Mouse (Mus musculus): Measurements from ENCODE around the gene Tmem18. TPM values are rescaled to one million over a fixed set of nuclear protein-coding genes. Genes with fewer than 3 reads are reported as not detected.

The Tmem18 gene
- 3.3 and 4.3 TPM in 2 replicates for polyA plus RNA-seq (2012; rRNA removed)

GRCm38 (mm10) chr12:30584356-30584740, at the start of gene Tmem18:
Gene Tmem18 (plus strand): TSS chr12:30584426.

Other genes starting within 250 kb of the Tmem18 start
- 6.8 and 7.9 TPM in 2 replicates for gene Sntg2, start 211.1 kb upstream of the Tmem18 start, polyA plus RNA-seq (2012; rRNA removed)

Measured in stomach, adult 2 months (tissue).